Mouse (Mus musculus) limb, embryonic 10.5 days (tissue): ENCODE results near the gene Alg10b. TPM values are rescaled to one million over a fixed set of nuclear protein-coding genes. Genes with fewer than 3 reads are reported as not detected.

Source experiments
- microRNA-seq: library from miRNA; unstranded; fragments of <30 nt; microRNA quantifications from one replicate; pipeline ENCODE4, GENCODE M21; 2017
- polyA plus RNA-seq: library from polyadenylated mRNA; unstranded; fragments of >200 nt; fragmentation: Nextera tagmentation; extraction: Ambion mirVana; gene quantifications from 2 replicates; pipeline ENCODE4 v1.2.1, GENCODE M21; 2016

Alg10b gene
- polyA plus RNA-seq, 1 experiment from 2014 or later: 39.7 TPM

Small RNA genes within 50 kb of the gene (microRNA-seq; reads per million reads assigned to microRNA genes)
- gene Mir7648: not detected
